Mouse (Mus musculus) liver, embryonic 18 days (tissue): ENCODE data around the gene Sema4f. TPM values are rescaled to one million over a fixed set of nuclear protein-coding genes. Genes with fewer than 3 reads are reported as not detected.

Experiments
- polyA plus RNA-seq: library from polyadenylated mRNA; depleted of rRNA; stranded (reverse); fragments of >200 nt; gene quantifications from 2 replicates; pipeline ENCODE4 v1.2.3, GENCODE M21; 2012; rRNA removed

Sema4f gene
- polyA plus RNA-seq: 0.09 and 0.10 TPM in 2 replicates

GRCm38 (mm10) chr6:82939167-82939912, at the start of gene Sema4f:
TSS of gene Sema4f (minus strand) at chr6:82939769.

GRCm38 (mm10) chr6:82946651-82947050, 7.1 kb upstream of the Sema4f start, which contains the start of gene M1ap:
TSS of gene M1ap (plus strand) at chr6:82946902.

Other genes with a start within 250 kb of the Sema4f start
- gene Pole4, start 234.4 kb downstream of the Sema4f start, polyA plus RNA-seq: 18.1 and 18.6 TPM in 2 replicates
- 3.8 and 5.6 TPM in 2 replicates for gene Hk2, start 165.3 kb downstream of the Sema4f start, polyA plus RNA-seq
- 2.1 and 2.9 TPM in 2 replicates for gene M1ap, start 7.1 kb upstream of the Sema4f start, polyA plus RNA-seq
- gene Dok1, start 93.7 kb upstream of the Sema4f start, polyA plus RNA-seq: 8.1 TPM in 2 replicates
- gene Loxl3, start 94.4 kb upstream of the Sema4f start, polyA plus RNA-seq: 1.7 and 1.8 TPM in 2 replicates
- 160 and 172 TPM in 2 replicates for gene Aup1, start 114.8 kb upstream of the Sema4f start, polyA plus RNA-seq
- 36.8 and 39.4 TPM in 2 replicates for gene Htra2, start 115.5 kb upstream of the Sema4f start, polyA plus RNA-seq
- 13.9 and 14.9 TPM in 2 replicates for gene Dqx1, start 118.1 kb upstream of the Sema4f start, polyA plus RNA-seq
- not detected in 2 replicates for gene Tlx2, start 130.5 kb upstream of the Sema4f start, polyA plus RNA-seq
- 14.5 and 15.4 TPM in 2 replicates for gene Pcgf1, start 138.1 kb upstream of the Sema4f start, polyA plus RNA-seq
- 0.29 and 0.47 TPM in 2 replicates for gene Lbx2, start 146.6 kb upstream of the Sema4f start, polyA plus RNA-seq
- gene Ccdc142, start 161.8 kb upstream of the Sema4f start, polyA plus RNA-seq: 0.85 and 1.0 TPM in 2 replicates
- 1.5 and 2.0 TPM in 2 replicates for gene Gm42688, start 161.8 kb upstream of the Sema4f start, polyA plus RNA-seq
- 49.4 and 73.2 TPM in 2 replicates for gene Mrpl53, start 169.3 kb upstream of the Sema4f start, polyA plus RNA-seq
- gene Mogs, start 175.7 kb upstream of the Sema4f start, polyA plus RNA-seq: 32.2 and 36.3 TPM in 2 replicates
- 24.7 and 26.2 TPM in 2 replicates for gene Wbp1, start 181.8 kb upstream of the Sema4f start, polyA plus RNA-seq
- gene Ino80b, start 185.7 kb upstream of the Sema4f start, polyA plus RNA-seq: 8.5 and 10.0 TPM in 2 replicates
- gene Rtkn, start 195.7 kb upstream of the Sema4f start, polyA plus RNA-seq: 19.0 and 22.3 TPM in 2 replicates
- gene Wdr54, start 216.6 kb upstream of the Sema4f start, polyA plus RNA-seq: 0.36 and 0.39 TPM in 2 replicates
- gene 1700003E16Rik, start 216.6 kb upstream of the Sema4f start, polyA plus RNA-seq: 0.02 and 0.04 TPM in 2 replicates
- gene Dctn1, start 226.2 kb upstream of the Sema4f start, polyA plus RNA-seq: 16.8 and 23.5 TPM in 2 replicates